Mouse (Mus musculus) heart, adult 2 months (tissue): ENCODE data around the gene Gabrg2. TPM values are rescaled to one million over a fixed set of nuclear protein-coding genes. Genes with fewer than 3 reads are reported as not detected.

Source experiments
- DNase-seq, 2 experiments: peaks; one replicate each; pipeline ENCODE4 v3.0.0; 2021
- H3K27ac ChIP-seq: fragments of 200-600 bp; 2 replicates; pipeline ENCODE4 v1.8.1; 2022
- H3K27me3 ChIP-seq: fragments of 200-500 bp; 2 replicates; pipeline ENCODE4 v1.6.1; 2012; ENCODE audit warnings: mild to moderate bottlenecking, low read length, inconsistent platforms, mixed read lengths; ENCODE audit not compliant: control insufficient read depth, insufficient read depth
- H3K36me3 ChIP-seq: fragments of 200-500 bp; 2 replicates; pipeline ENCODE4 v1.6.1; 2012; ENCODE audit warnings: low read length, inconsistent platforms; ENCODE audit not compliant: control insufficient read depth, insufficient read depth
- H3K4me1 ChIP-seq: fragments of 200-500 bp; 2 replicates; pipeline ENCODE4 v1.6.1; 2011; ENCODE audit warnings: low read length; ENCODE audit not compliant: control insufficient read depth, insufficient read depth
- H3K4me3 ChIP-seq: fragments of 200-600 bp; 2 replicates; pipeline ENCODE4 v1.8.1; 2022
- H3K79me2 ChIP-seq: fragments of 200-500 bp; replicated peaks from 2 replicates; pipeline ENCODE4 v1.6.1; 2012; ENCODE audit warnings: mild to moderate bottlenecking, inconsistent platforms, low read length, moderate library complexity, mixed read lengths; ENCODE audit not compliant: control insufficient read depth, insufficient read depth
- H3K9ac ChIP-seq: fragments of 200-500 bp; 2 replicates; pipeline ENCODE4 v1.6.1; 2012; ENCODE audit warnings: low read depth, mild to moderate bottlenecking, control low read depth, inconsistent platforms, low read length, mixed read lengths
- CTCF ChIP-seq: fragments of 200-600 bp; IDR thresholded peaks from 2 replicates; pipeline ENCODE4 v1.8.1; 2022; ENCODE audit warnings: antibody characterized with exemption, mild to moderate bottlenecking, moderate library complexity
- EP300 ChIP-seq: fragments of 200-500 bp; IDR thresholded peaks from 2 replicates; pipeline ENCODE4 v1.6.1; 2011; ENCODE audit warnings: low read depth, low read length, control low read depth; ENCODE audit not compliant: insufficient read depth
- POLR2A ChIP-seq: fragments of 200-500 bp; IDR thresholded peaks from 2 replicates; pipeline ENCODE4 v1.6.1; 2011; ENCODE audit warnings: mild to moderate bottlenecking, low read depth, low read length, control low read depth; ENCODE audit not compliant: insufficient read depth
- WGBS: fragments of 180-500 bp; shearing (Covaris S2); methylation state at CpG from one replicate; pipeline ENCODE4 v1.1.7; 2018; 5-methylcytosine and 5-hydroxymethylcytosine counted together
- intact Hi-C: fragments of 180-260 bp; cut with DNase I; formaldehyde crosslinking; loops from one replicate; pipeline ENCODE4 v1.15.1; 2025
- polyA plus RNA-seq: library from polyadenylated mRNA; depleted of rRNA; stranded (reverse); fragments of >200 nt; gene quantifications from 2 replicates; pipeline ENCODE4 v1.2.3, GENCODE M21; 2012; rRNA removed
- total RNA-seq, 2 experiments: library from RNA; stranded (reverse); gene quantifications; 2 replicates each; pipeline ENCODE4 v1.2.3; 2021

Gene Gabrg2
- total and polyA plus RNA-seq, 3 experiments = not detected

DNA sequence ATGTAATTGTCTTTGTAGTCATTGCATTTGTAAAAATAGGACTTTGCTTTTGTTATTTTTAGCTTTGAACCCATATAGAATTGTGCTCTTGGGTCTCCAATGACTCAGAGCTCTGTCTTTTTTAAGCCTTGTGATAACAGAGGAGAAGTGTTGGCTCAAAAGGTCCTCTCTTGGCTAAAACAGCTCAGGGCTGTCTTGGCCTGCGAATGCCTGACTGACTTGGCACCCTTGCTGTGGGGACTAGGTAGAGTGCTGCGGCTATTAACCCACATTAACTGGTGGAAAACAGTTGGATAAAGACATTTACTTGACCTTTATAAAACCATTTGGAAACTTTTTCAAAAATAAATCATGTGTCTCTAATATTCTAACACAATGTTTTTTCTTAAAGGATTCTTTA, 97.0 kb downstream of the Gabrg2 start:
- peak in 1 of 2 experiments; percentile 46 for DNase-seq
- Histone ChIP-seq H3K27me3 (no peaks in the 10 kb centered on the region), H3K4me1 (no peaks in the 10 kb centered on the region; the same call in 1 of the 2 replicates), H3K9ac (no peak overlapping the region), H3K79me2 (no peaks in the 10 kb centered on the region), H3K27ac (peak overlapping the region; percentile 64), H3K4me3 (no peak overlapping the region), H3K36me3 (no peaks in the 10 kb centered on the region)
- intact Hi-C loops = no loop called here
- TF ChIP-seq EP300 = no peak
- no peak for TF ChIP-seq CTCF
- no peak for TF ChIP-seq POLR2A
- WGBS = 40% methylated on average over 2 of the region's 2 CpGs

Other genes starting within 250 kb of the Gabrg2 start
- gene Gabra1, start 182.1 kb upstream of the Gabrg2 start, total RNA-seq = 1 to 10 TPM; 1.3 to 1.5 TPM
- 0.26 and 0.62 TPM in 2 replicates for gene Gabra1, start 182.1 kb upstream of the Gabrg2 start, polyA plus RNA-seq